Mouse (Mus musculus): Measurements from ENCODE around the gene Serpine2. TPM values are rescaled to one million over a fixed set of nuclear protein-coding genes. Genes with fewer than 3 reads are reported as not detected.
A peak's percentile ranks its signal among the peaks of the same experiment; 100 is the strongest.

Gene Serpine2
- polyA plus RNA-seq, 1 experiment from 2014 or later: 304 TPM

DNA sequence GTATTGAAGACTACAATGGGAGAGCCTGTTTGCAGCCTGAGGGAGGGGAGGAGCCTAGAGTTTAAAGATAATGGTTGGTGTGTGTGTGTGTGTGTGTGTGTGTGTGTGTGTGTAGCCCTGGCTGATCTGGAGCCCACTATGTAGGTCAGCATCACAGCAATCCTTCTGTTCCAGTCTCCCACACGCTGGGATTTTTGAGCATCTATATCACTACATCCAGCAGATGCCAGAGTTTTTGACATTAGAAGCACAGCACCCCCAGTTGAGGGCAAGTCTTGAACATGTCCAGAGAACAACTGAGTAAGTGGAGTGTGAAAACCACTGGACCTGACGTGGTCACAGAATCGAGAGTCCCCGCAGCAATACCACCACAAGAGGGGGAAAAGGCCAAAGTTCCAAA is 4.2 kb downstream of the Serpine2 start:
- Histone ChIP-seq H3K36me3 (no peaks in the 10 kb centered on the region), H3K4me1 (replicated peaks) (peaks cover 72% of the 10 kb centered on the region), H3K9me3 (no peaks in the 10 kb centered on the region), H3K27ac (replicated peaks) (no peak overlapping the region), H3K4me3 (peak overlapping the region; percentile 83), H3K27me3 (no peaks in the 10 kb centered on the region), H3K9ac (0 out of 2 replicates have a peak overlapping the region, but pooled peaks have one; percentile 13), H3K4me2 (peak overlapping the region; percentile 94)
- ATAC-seq (ENCODE audit: low read depth): no peak
- WGBS: 38% methylated on average over 4 of the region's 4 CpGs

DNA sequence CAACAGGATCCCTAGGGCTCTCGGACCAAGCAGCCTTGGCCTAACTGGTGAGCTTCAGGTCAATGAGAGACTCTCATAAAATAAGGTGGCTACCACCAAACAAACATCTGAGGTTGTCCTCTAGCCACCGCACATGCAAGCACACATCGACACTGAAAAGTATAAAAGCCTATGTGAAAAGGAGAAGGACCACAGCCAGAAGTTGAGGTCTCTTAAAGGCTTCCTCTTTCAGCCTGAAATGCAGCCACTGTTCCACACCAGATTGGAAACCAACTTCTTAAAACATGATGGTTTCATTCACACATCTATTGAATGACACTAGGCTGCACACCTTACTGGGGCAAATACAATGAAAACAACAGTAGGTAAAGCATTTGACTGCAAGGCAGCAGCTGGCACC is 7.5 kb downstream of the Serpine2 start:
- H3K27me3 ChIP-seq: no peaks in the 10 kb centered on the region
- H3K4me1 ChIP-seq (replicated peaks): peaks cover 42% of the 10 kb centered on the region
- ATAC-seq (ENCODE audit: low read depth): no peak
- H3K9ac ChIP-seq: no peak overlapping the region
- no peak overlapping the region for H3K4me2 ChIP-seq
- WGBS: 93% methylated on average over 3 of the region's 3 CpGs
- H3K27ac ChIP-seq (replicated peaks): no peak overlapping the region
- 0 out of 2 replicates have a peak, but pooled peaks cover 6% of the 10 kb centered on the region for H3K36me3 ChIP-seq
- H3K4me3 ChIP-seq: no peak overlapping the region
- no peaks in the 10 kb centered on the region for H3K9me3 ChIP-seq

DNA sequence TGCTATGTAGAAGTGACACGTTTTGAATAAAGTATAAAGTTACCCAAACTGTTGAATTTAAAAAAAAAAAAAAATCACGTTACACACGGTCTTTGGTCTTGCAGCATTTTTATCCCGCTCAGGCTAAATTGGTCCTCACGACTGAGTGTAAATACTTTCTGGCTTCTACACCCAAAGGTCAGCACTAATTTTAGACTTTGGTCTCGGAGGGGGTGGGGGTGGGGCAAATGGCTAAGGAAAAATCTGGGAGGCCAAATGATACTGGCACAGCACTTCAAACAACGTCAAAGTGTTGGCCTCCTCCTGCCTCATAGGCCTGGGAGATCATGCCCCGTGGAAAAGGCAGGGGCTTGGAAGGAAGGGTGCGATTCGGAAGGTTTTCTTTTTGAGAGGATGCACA is 10.6 kb downstream of the Serpine2 start:
- Histone ChIP-seq H3K9me3 (no peaks in the 10 kb centered on the region), H3K4me1 (replicated peaks) (peaks cover 17% of the 10 kb centered on the region), H3K4me3 (no peak overlapping the region), H3K4me2 (no peak overlapping the region), H3K9ac (no peak overlapping the region), H3K27me3 (no peaks in the 10 kb centered on the region), H3K27ac (replicated peaks) (no peak overlapping the region), H3K36me3 (0 out of 2 replicates have a peak, but pooled peaks cover 6% of the 10 kb centered on the region)
- no peak for ATAC-seq (ENCODE audit: low read depth)
- 89% methylated on average over 10 of the region's 10 CpGs for WGBS

DNA sequence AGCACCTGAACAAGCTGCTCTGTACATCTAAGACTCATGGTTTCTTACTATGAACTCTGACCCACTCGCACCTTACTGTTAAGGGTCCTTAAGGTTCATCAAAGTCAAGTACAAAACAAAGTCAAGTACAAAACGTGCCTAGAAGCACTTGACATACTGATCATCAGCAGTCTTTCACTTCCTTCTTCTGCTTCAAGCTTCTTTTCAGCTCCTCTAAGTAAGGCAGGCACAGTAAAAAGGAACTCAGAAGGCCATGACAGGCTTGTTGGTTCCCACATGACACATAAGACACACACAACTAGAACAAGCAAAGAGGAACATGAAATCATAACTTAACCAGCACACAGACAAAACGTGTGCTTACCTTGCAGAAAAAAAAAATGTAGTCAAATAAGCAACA is 12.3 kb downstream of the Serpine2 start:
- Histone ChIP-seq H3K36me3 (0 out of 2 replicates have a peak, but pooled peaks cover 6% of the 10 kb centered on the region), H3K27me3 (no peaks in the 10 kb centered on the region), H3K4me3 (no peak overlapping the region), H3K9ac (no peak overlapping the region), H3K27ac (replicated peaks) (no peak overlapping the region), H3K9me3 (no peaks in the 10 kb centered on the region), H3K4me2 (no peak overlapping the region), H3K4me1 (replicated peaks) (0 out of 2 replicates have a peak, but pooled peaks cover 3% of the 10 kb centered on the region)
- no peak for ATAC-seq (ENCODE audit: low read depth)
- 90% methylated on average over 3 of the region's 3 CpGs for WGBS

DNA sequence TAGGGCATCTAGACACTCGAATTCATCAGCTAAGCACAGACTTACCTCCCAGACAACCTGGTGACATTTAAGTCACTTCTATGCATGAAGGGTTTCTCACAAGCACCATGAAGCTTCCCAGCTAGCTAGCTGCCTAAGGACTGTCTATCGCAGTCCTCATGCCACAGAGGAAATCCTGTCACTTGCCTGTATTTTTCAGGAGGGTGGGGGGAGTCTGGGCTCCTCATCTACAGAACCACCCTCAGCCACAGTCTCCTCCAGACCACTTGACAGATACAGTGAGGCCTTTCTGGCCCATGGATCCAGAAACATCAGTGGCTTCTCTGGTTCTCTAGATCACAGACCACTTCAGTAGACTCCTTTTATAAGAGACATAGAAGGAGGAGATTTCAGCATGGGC is 14.1 kb downstream of the Serpine2 start:
- H3K4me1 ChIP-seq (replicated peaks): no peaks in the 10 kb centered on the region
- WGBS: 92% methylated on average over 2 of the region's 2 CpGs
- no peak overlapping the region for H3K4me2 ChIP-seq
- no peak overlapping the region for H3K4me3 ChIP-seq
- H3K9me3 ChIP-seq: no peaks in the 10 kb centered on the region
- no peak overlapping the region for H3K27ac ChIP-seq (replicated peaks)
- no peak overlapping the region for H3K9ac ChIP-seq
- no peak for ATAC-seq (ENCODE audit: low read depth)
- 0 out of 2 replicates have a peak, but pooled peaks cover 6% of the 10 kb centered on the region for H3K36me3 ChIP-seq
- no peaks in the 10 kb centered on the region for H3K27me3 ChIP-seq

DNA sequence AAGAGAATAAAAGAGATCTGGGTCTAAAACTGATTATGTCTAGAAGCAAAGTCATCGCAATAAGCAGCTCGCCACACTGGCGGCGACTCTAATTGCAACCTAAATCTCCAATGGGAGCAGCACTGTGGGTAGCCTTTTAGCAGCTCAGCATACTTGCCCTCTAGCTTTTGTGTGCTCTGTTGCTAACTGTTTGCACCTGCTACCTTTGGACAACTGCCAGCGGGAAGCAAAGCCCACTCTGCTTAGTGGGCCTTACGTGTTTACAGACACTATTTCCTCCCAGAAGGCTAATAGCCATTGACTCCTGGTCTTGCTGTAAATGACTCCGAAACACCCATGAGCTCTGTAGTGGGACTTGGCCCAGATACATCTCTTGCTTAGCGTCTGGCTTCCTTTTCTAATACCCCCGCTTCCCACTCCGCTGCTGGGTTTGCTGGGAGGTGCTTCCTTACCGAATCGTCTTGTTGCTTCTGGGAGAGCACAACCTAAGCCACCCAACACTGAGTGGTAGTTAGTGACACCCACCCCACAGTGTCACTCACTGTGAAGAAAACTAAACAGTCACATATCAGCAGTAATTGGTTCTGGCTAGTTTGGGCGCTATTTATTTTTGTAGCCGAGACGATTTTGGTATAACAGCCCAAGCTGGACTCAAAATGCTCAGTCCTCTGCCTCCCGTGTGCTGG is 28.1 kb downstream of the Serpine2 start:
- H3K36me3 ChIP-seq: no peaks in the 10 kb centered on the region
- H3K4me1 ChIP-seq (replicated peaks): peaks cover 16% of the 10 kb centered on the region
- H3K4me2 ChIP-seq: peak overlapping the region; percentile 27; the same call in 1 of the 2 replicates
- H3K4me3 ChIP-seq: no peak overlapping the region
- no peaks in the 10 kb centered on the region for H3K9me3 ChIP-seq
- no peak overlapping the region for H3K9ac ChIP-seq
- peak overlapping the region; percentile 69 for H3K27ac ChIP-seq (replicated peaks)
- no peaks in the 10 kb centered on the region for H3K27me3 ChIP-seq
- WGBS: 37% methylated on average over 16 of the region's 16 CpGs
- peak; percentile 95 for ATAC-seq (ENCODE audit: low read depth)

DNA sequence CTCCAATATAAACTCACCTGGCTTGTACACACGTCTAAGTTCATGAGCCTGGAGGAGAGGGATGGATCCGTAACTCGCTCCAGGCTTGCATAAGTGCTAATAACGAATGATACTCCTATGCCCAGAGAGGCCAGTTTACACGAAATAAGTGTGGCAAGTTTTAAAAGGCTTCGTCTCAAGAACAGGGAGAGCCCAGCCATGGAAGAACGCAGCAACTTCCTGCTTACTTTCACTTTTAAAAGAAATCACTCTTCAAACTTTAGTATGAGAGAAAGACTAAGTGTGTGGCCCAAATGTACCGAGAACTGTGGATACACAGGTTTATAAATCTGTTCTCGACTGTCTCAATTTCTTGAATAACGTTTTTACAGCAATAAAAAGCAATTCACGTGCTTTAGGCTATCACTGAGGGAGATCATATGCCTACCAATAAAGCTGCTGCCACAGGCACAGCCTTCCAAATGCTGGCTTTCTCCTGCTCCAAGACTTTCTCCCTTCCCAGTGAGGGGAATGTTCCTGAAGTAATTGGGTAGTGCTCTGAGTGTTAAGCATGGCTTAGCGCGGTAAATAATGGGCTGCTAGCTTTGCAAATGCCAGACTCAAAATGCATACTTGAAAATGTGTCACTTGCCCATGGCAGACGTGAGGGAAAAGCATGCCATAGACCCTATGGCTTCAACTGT is 36.9 kb downstream of the Serpine2 start:
- H3K9me3 ChIP-seq: no peaks in the 10 kb centered on the region
- no peak overlapping the region for H3K4me3 ChIP-seq
- no peak overlapping the region for H3K4me2 ChIP-seq
- H3K9ac ChIP-seq: no peak overlapping the region
- peak overlapping the region; percentile 62 for H3K27ac ChIP-seq (replicated peaks)
- H3K36me3 ChIP-seq: peaks cover 8% of the 10 kb centered on the region; the same call in 1 of the 2 replicates
- ATAC-seq (ENCODE audit: low read depth): no peak
- H3K4me1 ChIP-seq (replicated peaks): peaks cover 19% of the 10 kb centered on the region
- 68% methylated on average over 14 of the region's 14 CpGs for WGBS
- H3K27me3 ChIP-seq: no peaks in the 10 kb centered on the region

DNA sequence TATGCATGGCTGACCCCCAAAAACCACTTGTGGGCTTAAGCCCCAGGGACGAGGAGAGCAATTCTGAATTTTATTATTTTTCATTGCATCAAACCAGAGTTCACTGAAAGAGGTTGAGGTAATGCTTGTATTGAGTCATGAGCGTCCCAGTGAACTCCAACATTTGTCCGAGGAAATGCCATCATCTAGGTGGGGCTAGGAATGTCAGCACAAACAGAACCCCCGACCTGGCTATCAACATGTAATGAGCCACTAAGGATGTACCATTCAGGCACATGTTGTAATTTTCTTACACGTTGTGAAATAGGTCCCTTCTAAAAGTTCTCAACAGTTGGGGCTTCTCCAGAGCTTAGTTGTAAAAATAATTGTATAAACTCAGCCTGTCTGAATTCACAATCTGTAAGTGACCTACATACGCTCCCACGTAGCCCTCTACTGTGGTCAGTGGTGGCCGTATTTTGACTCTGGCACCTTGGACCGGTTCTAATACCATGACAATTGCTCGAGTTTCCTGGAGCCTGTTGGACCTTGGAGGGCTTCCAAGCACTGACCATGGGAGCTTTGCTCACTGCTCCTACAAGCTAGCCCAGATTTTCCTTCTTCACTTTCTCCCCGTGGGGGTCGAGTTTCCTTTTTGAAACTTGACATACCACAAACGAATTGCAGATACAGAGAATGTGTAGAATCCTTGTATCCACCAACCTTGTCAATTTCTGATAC is 38.0 kb downstream of the Serpine2 start:
- ATAC-seq (ENCODE audit: low read depth): no peak
- H3K27ac ChIP-seq (replicated peaks): no peak overlapping the region

DNA sequence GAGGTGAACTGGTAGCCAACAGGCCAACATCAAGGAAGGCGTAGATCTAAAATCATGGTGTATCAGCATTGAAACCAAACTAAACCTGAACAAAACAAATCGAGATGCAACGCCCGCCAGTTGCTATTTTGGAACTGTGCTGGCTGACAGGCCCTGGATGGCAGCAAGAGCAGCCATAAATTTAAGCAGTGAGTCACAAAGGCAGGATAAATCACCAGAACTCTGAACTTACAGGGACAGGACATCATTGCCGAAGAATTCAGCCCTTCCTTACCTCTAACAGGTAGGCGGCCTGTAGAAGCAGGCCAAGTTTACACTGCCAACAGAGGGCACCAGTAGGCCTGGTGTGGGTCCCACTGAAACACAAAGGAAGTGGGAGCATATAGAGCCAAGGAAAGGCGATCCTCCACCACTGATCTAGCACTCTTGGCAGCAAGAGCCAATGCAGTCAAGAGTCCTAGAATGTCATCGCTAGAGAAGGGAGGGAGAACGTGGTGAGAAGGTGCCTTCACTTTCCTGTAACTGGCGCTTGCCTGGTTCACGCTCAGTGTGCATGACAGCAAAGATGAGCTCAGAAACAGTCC is 41.6 kb downstream of the Serpine2 start:
- Histone ChIP-seq H3K4me1 (replicated peaks) (peaks cover 13% of the 10 kb centered on the region), H3K4me3 (no peak overlapping the region), H3K9ac (no peak overlapping the region), H3K4me2 (no peak overlapping the region), H3K27me3 (no peaks in the 10 kb centered on the region), H3K27ac (replicated peaks) (no peak overlapping the region), H3K9me3 (no peaks in the 10 kb centered on the region), H3K36me3 (peaks cover 18% of the 10 kb centered on the region; the same call in 1 of the 2 replicates)
- no peak for ATAC-seq (ENCODE audit: low read depth)
- WGBS: 89% methylated on average over 11 of the region's 11 CpGs

More for the DNA sequence above, 38.0 kb downstream of the Serpine2 start:
- peaks cover 8% of the 10 kb centered on the region; the same call in 1 of the 2 replicates for H3K36me3 ChIP-seq
- H3K4me1 ChIP-seq (replicated peaks): peaks cover 23% of the 10 kb centered on the region
- H3K4me3 ChIP-seq: no peak overlapping the region
- WGBS: 73% methylated on average over 13 of the region's 13 CpGs
- H3K4me2 ChIP-seq: no peak overlapping the region
- no peaks in the 10 kb centered on the region for H3K27me3 ChIP-seq
- no peaks in the 10 kb centered on the region for H3K9me3 ChIP-seq
- H3K9ac ChIP-seq: no peak overlapping the region

DNA sequence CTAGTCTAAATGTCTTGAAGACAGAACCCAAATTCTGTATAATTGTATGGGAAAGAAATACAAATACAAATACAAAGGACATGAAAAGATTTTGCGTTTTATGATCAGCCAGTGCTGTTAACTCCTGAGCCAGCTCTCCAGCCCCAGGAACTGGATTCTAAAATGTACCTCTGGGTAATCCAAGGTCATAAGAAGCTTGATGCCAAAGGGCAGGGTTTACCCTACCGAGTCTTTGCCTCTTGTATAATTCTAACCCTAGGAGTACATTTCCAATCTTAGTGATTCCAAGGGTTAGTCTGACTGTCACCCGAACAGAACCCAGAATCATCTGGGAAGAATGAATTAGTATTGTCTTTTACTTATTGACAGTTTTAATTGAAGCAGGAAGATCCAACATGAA is 45.5 kb downstream of the Serpine2 start:
- peaks cover 21% of the 10 kb centered on the region for H3K36me3 ChIP-seq
- H3K9ac ChIP-seq: no peak overlapping the region
- H3K4me1 ChIP-seq (replicated peaks): peaks cover 3% of the 10 kb centered on the region; the same call in 1 of the 2 replicates
- no peak overlapping the region for H3K4me3 ChIP-seq
- no peak overlapping the region for H3K27ac ChIP-seq (replicated peaks)
- H3K4me2 ChIP-seq: no peak overlapping the region
- 90% methylated on average over 3 of the region's 3 CpGs for WGBS
- no peaks in the 10 kb centered on the region for H3K9me3 ChIP-seq
- no peak for ATAC-seq (ENCODE audit: low read depth)
- H3K27me3 ChIP-seq: no peaks in the 10 kb centered on the region

DNA sequence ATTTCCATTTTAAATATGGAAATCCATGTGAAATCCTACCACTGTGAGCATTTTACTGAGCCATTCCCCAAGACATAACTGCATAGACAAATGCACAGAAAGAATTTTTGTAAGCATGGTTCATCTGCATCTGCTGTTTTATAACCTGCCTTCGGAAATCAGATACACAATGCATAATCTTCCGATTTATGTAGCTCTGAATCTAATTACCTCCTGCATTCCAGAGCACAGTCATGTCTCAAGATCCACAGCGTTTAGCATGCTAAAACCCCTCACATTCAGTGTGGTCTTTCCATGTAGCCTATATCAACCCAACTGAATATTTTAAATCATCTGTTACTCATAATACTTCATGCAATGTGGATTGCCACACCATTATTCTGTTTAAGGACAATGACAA is 51.5 kb downstream of the Serpine2 start:
- H3K4me1 ChIP-seq (replicated peaks): 0 out of 2 replicates have a peak, but pooled peaks cover 9% of the 10 kb centered on the region
- ATAC-seq (ENCODE audit: low read depth): no peak

More for the DNA sequence above, 51.5 kb downstream of the Serpine2 start:
- no peaks in the 10 kb centered on the region for H3K9me3 ChIP-seq
- no peak overlapping the region for H3K27ac ChIP-seq (replicated peaks)
- H3K4me3 ChIP-seq: no peak overlapping the region
- peaks cover 12% of the 10 kb centered on the region for H3K36me3 ChIP-seq
- no peaks in the 10 kb centered on the region for H3K27me3 ChIP-seq
- H3K4me2 ChIP-seq: no peak overlapping the region
- WGBS: 93% methylated on average over 3 of the region's 3 CpGs
- H3K9ac ChIP-seq: no peak overlapping the region

All from neural tube, embryonic 13.5 days (tissue).